Mouse (Mus musculus): Measurements from ENCODE around the gene Plekhh3. TPM values are rescaled to one million over a fixed set of nuclear protein-coding genes. Genes with fewer than 3 reads are reported as not detected.

The Plekhh3 gene
- total RNA-seq, 2 experiments from 2014 or later, result 23.6 to 28.3 TPM

DNA sequence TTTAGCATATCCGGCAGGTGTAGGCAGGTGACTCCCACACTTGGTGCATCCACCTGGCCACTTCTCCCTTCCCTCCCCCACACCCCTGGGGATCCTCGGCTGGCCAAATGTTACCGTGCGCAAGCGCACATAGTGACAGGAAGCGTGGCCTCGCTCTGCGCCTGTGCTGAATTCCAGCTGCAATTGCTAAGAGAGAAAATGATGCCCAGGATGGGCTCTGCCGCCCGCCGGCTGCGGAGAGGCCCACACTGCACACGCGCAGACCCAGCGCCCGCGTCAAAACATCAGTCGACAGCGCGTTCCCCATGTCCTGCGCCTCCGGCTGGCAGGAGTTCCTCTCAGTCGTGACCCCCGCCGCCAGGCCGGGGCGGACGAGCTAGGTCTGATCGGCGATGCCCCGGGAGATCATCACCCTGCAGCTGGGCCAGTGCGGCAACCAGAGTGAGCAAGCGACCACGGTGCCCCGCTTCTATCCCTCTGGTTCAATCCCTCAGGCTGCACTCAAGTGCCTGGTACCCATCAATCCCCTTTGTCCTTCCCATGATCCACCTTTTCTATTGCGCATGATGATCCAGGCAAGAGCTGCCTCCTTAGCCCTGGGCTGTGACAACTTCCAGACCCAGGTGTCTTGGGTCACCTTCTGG, 15.3 kb downstream of the Plekhh3 start, which contains the start of gene Tubg2:
TSS of gene Tubg2 (plus strand) at position 180 of the 644 bp plus-strand sequence.
- intact Hi-C loops (cut with DNase I), result no loop called here
- peak; percentile 70 to 77 for DNase-seq

DNA sequence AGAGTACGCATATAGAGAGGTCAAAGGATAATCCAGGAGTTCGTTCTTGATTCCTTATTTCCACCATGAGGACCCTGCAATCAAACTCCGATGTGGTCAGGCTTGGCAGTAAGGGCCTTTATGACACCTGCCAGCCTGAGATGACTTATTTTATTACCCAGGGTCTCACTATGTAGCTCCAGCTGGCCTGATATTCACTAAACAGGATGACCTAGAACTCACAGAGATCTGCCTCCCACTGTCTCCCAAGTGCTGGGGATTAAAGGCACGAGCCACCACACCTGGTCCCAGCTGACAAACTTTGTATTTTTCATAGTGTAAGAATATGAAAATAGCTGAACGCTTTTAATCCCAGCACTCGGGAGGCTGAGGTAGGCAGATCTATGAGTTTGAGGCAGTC, 16.0 kb downstream of the Plekhh3 start:
- no peak for DNase-seq
- intact Hi-C loops (cut with DNase I), result no loop called here

DNA sequence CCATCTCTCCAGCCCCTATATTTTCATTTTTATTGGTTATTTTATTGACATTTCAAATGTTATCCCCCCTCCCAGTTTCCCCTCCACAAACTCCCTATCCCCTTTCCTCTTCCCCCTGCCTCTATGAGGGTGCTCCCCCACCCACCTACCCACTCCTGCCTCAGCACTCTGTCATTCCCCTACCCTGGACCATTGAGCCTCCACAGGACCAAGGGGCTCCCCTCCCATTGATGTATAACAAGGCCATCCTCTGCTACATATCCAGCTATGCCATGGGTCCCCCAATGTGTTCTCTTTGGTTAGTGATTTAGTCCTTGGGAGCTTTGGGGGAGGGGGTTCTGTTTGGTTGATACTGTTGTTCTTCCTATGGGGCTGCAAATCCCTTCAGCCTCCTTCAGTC, 16.5 kb downstream of the Plekhh3 start:
- DNase-seq, result no peak
- intact Hi-C loops (cut with DNase I), result no loop called here

DNA sequence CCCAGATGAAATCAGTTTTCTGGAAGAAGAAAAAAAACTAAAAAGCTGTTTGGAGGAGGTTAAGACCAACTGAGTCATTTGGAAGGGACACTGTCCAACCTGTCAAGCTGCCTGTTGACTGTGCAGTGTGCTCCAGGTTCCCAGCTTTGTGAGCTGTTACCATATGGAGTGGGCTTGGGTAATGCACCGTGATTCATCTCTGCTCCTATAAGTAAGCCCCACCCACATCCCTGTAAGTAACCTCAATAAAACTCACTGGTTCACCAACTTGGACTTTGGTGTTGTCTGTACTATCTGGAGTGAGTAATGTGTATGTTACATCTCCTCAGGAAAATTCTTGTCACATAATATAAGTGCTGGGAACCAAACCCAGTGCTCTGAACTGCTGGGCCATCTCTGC, 18.3 kb downstream of the Plekhh3 start:
- no peak for DNase-seq

DNA sequence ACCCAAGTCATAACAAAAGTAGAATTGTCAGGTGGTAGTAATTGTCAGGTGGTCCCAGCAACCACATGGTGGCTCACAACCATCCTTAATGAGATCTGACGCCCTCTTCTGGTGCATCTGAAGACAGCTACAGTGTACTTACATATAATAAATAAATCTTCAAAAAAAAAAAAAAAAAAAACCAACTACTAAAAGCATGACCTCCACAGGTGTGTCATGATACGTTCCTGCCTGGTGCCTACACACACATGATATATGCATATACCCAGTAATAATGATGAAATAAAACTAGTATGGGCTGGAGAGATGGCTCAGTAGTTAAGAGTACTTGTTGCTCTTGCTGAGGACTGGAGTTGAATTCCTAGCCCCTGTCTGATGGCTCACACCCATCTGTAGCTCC, 20.1 kb downstream of the Plekhh3 start:
- intact Hi-C loops (cut with DNase I), result no loop called here
- DNase-seq, result no peak

More for the DNA sequence above, 18.3 kb downstream of the Plekhh3 start:
- intact Hi-C loops (cut with DNase I), result no loop called here

DNA sequence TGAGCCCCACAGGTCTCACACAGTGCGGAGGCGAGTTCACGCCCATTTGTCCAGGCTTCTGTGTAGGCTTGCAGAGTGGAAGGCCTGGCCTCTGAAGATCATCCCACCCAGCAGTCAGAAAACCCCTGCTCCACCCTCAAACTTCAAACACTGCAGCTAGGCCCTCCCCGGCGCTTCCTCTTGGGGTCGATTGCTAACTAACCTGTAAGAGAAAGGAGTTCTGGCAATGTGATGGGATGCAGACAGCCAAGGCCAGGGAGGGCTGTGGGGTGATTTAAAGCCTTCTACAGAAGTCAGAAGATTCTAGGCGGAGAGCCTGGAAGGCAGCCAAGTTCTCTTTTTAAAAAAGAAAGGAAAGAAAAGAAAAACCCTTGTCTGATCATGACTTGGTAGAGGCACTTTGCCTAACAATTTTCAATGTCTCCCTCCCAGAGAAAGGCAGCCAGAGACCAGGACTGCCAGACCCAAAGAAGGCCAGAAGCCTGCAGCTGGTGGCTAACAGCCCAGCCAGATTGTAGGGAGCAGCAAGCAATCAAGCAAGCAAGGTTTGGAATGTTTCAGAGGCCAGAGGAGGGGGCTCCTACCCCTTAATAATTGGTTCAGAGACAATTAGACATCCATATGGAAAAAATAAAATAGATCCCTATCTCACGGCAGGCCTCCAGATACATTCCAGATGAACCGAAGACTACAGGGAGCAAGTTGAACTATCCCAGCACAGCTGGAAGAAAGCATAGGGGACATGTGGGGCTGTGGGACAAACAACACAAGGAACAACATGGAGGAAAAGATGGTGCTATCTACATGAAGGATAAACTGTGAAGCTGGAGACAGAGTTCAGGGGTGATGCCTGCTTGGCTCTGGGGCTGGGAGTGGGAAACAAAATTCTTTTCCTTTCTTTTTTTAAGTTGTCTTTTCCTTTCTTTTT, 21.7 kb downstream of the Plekhh3 start:
- intact Hi-C loops (cut with DNase I), result no loop called here
- peak; percentile 68 to 69 for DNase-seq

DNA sequence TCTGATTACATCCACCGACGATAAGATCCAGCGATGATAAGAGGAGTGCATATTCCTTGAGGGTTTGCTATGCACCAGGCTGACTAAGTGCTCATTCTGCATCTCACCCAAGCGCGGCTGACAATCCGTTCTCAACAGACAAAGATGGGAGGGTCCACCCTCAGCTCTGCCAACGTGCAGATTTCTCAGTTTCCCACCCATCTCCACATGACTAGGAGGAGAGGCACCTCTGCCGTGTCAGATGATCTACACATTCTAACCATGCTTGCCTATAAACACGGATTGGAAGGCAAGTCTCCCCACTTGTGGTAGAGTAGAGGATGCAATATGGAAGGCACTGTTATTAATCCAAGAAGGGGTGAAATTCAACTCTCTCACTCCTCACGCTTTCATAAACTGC, 22.4 kb downstream of the Plekhh3 start:
- intact Hi-C loops (cut with DNase I), result no loop called here

DNA sequence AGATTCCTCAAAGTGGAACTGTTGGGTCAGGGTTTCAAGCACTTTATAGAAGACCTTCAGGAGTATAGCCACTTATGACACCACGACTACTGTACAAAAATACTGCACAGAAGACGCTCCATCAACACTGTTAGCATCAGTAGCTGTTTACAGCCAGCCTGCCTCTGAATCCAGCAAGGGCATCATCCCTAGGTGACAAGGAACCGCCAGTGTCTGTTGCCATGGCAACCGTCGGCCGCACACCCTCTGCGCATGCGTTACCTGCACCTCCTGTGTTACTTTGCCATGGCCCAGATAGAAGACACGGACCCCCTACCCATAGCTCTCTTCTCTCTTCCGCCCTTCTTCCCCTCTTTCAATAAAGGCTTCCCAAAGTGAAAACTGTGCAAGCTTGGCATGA, 24.8 kb downstream of the Plekhh3 start:
- DNase-seq, result no peak
- intact Hi-C loops (cut with DNase I), result loop anchor here (2.0 kb wide), 1 partner anchor 22 kb away; no protein-coding TSS in a partner anchor

More for the DNA sequence above, 22.4 kb downstream of the Plekhh3 start:
- DNase-seq, result no peak

DNA sequence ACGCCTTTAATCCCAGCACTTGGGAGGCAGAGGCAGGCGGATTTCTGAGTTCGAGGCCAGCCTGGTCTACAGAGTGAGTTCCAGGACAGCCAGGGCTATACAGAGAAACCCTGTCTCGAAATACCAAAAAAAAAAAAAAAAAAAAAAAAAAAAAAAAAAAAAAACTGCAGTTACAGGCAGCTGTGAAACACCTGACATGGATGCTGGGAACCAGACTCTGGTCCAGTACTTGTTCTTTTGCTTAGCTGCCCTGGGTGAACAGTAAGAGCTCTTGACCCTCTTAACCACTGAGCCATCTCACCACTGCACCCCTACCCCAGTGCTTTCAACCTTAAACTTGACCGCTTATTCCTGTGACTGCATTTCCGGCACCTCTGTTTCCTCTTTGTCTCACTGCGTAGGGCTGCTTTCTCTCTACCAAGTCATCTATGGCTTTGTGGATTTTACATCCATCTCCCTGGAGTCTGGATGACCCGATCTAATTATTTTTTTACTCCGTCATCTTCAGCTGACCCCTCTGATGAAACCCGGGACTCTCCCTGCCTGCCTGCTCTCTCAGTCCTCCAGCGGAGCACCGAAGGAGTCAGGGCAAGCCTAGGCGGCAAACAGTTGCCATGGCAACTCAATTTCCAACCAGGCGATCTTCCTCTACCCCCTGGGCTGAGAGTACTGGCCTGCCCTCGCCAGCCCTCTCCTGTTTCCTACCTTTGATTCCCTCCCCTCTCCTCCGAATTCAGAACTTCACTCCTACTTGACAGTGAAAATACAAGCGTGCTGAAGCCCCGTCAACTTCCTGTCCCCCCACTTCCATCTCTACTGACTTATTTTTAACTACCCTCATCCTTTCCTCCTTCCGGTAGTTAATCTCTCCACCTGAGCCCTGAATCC, 27.6 kb downstream of the Plekhh3 start:
- intact Hi-C loops (cut with DNase I), result no loop called here
- DNase-seq, result peak in 1 of 2 experiments; percentile 45

DNA sequence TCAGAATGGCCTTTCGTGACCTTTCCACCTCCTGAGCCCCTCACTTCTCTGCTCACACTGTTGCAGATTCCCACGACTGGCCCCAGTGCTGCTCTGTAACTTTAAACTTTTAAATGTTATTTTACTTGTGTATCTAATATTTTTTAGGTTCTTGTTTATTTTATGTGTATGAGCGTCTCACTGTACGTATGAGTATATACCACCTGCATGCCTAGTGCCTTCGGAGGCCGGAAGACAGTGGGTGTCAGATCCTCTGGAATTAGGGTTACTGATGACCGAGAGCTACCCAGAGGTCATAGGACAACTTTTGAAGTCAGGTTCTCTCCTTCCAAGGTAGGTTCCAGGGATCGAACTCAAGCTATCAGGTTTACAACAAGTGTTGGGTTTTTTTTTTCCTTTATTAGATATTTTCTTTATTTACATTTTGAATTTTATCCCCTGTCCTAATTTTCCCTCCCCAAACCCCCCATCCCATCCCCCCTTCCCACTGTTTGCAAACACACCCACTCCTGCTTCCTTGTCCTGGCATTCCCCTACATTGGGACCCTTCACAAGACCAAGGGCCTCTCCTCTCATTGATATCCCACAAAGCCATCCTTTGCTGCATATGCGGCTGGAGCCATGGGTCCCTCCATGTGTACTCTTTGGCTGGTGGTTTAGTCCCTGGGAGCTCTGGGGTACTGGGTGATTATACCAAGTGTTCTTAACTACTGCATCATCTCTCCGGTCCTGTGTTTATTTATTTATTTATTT, 28.8 kb downstream of the Plekhh3 start:
- intact Hi-C loops (cut with DNase I), result no loop called here
- DNase-seq, result no peak

DNA sequence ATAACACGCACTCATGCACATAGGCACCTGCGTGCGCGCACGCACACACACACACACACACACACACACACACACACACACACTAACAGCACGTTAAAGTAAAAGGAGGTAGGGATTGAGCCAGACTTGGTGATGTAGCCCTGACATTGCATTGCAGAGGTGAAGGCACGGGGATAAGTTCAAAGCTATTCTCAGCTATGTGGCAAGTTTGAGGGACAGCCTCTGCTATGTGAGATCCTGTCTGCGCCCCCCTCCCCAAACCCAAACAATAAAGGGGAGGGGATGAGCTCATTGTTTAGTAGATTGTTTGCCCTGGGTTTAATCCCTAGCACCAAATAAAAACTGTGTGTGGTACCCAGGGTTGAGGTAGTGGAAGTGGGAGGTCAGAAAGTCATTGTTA, 30.1 kb downstream of the Plekhh3 start:
- DNase-seq, result no peak

DNA sequence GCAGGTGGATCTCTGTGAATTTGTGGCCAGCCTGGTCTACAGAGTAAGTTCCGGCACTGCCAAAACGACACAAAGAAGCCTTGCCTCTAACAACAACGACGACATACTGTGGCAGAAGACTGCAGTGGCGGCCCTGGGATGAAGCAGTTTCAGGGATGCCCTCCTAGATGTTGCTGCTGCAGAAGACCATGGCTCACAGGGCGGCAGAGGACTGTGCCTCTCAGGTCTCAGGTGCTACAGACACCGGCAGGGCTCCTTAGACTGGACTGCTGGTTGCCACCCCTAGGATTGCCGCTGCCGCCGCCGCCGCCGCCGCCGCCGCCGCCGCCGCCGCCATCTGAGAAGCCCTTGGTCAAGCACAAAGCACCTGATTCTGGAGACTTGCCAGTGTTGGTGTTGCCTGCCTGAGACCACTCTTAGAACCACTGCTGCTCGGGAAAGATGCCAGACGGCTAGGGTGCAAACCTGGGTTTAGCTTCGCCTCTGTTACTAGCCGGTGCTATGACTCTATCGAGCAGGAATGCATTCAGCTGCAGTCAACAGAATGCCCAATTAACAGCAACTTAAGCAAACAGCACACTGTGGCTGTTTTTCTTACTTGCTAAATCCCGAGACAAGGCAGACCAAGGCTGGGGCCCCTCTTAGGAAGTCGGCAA, 30.9 kb downstream of the Plekhh3 start:
- intact Hi-C loops (cut with DNase I), result no loop called here
- DNase-seq, result peak; percentile 47 to 50

More for the DNA sequence above, 30.1 kb downstream of the Plekhh3 start:
- intact Hi-C loops (cut with DNase I), result no loop called here

DNA sequence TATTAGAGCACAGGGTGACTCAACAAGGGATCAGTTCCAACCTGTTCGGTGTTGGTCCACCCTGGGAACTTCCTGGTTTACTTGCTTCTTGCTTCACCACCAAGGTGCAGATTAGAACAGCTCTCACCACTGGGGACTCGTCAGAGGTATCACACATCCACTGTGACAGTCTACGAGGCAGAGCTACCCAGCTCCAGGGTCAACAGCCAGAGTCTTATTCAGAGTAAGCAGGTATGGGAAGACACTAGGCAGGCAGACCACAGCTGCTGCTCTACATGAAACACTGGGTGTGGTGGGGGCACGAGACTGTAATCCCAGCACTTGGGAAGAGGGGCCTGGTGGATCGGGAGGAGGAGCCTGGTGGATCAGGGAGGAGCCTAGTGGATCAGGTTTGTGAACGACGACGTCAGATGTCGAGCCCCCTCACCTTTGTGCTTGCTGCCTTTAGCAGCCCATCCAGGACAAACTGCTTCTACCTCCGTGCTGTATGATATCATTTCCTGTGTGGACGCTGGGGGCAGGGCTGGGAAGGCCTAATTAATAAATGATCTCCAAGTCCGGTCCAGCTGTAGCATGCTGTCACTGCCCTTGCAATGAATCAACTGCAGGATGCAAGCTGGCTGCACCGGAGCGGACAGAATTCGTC, 32.5 kb downstream of the Plekhh3 start:
- intact Hi-C loops (cut with DNase I), result no loop called here
- peak; percentile 45 to 55 for DNase-seq

DNA sequence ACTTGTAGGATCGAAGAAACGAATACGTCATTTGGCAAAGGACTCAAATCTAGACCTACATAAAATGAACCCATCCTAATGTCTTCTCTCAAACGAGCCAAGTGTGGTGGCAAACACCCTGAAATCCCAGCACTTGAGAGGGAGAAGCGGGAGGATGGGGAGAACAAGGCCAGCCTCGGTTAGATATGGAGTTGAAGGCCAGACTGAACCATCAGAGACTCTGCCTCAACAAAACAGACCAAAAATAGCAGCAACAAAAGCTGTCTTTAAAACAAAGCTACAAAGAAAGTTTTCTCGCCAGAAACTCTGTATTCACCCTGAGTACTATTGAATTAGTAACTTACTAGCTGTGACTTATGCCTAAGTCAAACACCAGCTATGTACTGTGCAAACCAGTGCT, 34.2 kb downstream of the Plekhh3 start:
- intact Hi-C loops (cut with DNase I), result no loop called here
- no peak for DNase-seq

DNA sequence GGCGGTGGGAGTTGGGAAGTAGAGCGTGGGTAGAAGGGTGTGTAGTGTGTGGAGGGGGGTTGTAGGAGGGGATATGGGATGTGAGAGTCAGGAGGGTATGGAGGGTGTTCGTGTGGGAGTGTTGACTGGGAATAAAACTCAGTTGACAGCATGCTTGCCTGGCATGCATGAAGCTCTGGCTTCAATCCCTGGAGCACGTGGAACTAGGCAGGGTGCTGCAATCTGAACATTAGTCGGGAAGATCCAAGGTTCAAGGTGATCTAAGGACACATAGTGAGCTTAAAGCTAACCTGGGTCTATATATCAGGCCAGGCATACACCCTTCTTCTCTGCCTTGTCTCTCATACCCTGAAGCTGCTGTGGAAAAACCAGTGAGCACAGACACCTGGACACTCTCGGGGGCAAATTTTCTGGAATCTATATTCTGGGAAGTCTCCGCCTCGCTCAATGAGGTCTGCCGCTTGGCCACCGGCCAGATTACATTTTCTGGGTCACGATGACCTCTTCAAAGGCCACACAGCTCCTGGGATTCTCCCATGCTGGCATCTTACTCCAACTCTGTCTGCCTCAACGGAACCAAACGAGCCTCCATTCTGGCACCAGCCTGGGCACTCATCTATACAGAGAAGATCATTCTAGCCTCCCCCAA, 36.8 kb downstream of the Plekhh3 start:
- intact Hi-C loops (cut with DNase I), result no loop called here
- DNase-seq, result peak in 1 of 2 experiments; percentile 37

DNA sequence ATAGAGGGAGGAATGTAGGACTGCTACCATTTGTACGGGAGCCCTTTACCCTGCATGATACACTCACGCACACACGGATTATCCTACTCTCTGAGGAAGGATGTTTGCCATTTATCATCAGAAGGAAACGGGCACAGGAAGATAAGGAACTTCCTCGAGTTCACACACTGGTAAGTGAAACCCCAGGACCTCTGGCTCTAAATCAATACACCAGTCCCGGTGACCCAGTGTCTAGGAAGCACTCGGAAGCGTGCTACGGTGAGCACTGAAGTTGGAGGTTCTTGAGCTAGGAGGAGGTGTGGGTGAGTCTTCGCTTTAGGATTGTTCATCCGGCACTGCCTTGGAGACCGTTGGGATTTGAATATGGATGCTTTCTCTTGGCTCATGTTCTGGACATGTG, 38.1 kb downstream of the Plekhh3 start:
- intact Hi-C loops (cut with DNase I), result no loop called here
- no peak for DNase-seq

DNA sequence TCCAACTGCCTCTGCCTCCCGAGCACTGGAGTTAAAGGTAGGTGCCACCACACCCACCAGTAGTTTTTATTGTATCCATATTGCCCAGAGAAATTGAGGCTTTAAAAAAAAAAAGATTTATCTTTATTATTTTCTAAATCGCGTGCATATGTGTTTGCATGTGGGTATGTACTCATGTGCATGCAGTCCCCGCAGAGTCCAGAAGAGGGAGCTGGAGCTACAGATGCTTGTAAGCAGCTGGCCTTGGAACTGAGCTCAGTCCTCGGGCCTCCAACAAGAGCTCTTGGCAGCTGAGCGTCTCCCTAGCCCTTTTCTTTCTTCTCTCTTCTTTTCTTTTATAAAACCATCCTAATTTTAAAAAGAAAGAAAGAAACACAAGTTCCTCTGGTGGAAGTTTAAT, 39.5 kb downstream of the Plekhh3 start:
- intact Hi-C loops (cut with DNase I), result no loop called here
- DNase-seq, result peak in 1 of 2 experiments; percentile 48

DNA sequence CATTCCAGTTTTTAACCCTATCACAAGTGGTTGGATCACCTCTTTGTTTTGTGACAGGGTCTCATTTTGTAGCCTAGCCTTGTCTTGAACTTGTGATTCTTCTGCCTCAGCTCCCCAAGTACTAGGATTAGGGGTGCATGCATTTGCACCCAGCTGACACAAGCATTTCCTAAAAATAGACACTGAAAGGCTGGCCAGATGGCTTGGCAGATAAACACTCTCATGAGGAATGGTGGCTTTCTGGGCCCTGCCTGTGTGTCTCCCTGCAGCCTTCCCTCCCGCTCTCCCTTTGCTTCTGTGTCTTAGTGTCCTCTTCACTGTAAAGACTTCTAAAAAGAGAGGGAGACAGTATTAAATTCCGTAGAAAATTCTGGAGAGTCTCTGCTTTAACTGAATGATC, 40.0 kb downstream of the Plekhh3 start:
- intact Hi-C loops (cut with DNase I), result no loop called here
- no peak for DNase-seq

Data from heart, postnatal 10 days (tissue).